Mouse (Mus musculus): ENCODE data around the gene Amdhd1.

Gene Amdhd1

DNA sequence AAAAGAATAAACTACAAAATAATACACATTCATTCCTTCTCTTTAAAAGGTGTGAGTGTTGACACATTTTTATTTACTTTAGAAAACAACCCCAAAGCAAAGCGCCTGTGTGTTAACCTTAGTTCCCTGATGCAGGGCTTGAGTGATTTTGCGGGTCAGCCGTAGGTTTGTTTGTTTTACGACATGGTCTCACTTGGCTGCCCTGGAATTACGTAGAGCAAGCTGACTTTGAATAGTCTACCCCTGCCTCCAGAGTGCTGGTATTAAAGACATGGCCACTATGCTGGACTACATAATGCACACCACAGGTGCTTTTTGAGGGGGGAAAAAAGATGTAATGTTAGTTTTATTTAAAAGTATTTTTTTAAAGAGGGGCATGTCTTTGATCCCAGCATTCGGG is 1.0 kb downstream of the Amdhd1 start:
- DNase-seq (ENCODE audit: low spot score): no peak

GRCm38 (mm10) chr10:93538287-93538686 is 1.5 kb downstream of the Amdhd1 start:
- no peak for DNase-seq (ENCODE audit: low spot score)

DNA sequence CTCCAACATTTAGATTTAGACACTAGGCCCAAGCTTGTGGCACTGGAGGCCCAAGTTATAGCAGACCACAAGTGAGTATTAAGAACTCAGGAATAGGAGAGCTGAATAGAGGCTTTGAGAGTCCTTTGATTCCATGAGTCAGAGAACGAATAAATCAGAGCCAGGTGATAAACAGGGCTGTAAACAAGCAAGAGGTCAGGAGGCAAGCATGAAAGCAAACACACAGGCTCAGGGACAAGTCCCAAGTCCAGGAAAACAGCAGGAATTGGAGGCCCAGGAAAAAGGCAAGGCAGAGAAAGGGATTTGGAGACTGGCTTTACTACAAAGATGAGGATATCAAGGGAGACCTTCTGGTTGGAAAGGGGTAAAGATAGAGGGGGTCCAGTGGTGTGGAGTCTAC is 14.5 kb downstream of the Amdhd1 start:
- DNase-seq (ENCODE audit: low spot score): no peak

- no peak for DNase-seq (ENCODE audit: low spot score)
These were observed 18.8 kb downstream of the Amdhd1 start for GRCm38 (mm10) chr10:93520994-93521393.

DNA sequence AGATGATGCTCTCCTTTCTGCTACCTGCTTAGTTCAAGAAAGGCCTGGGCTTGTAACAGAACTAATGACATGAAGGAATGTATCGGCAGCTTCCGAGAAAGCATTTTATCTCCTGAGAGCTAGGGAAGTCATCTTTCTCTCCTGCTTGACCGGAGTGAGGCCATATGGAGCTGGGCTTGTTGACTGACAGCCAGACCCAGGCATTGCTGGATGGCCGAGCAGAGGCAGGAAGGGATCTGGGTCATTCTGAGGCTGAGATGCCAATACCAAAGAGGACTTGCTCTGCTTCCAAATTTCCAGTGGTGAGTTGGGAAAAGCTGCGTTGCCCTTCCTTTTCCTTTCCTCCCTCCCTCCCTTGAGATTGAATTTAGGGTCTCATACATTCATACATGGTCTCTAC is 20.1 kb downstream of the Amdhd1 start:
- no peak for DNase-seq (ENCODE audit: low spot score)

DNA sequence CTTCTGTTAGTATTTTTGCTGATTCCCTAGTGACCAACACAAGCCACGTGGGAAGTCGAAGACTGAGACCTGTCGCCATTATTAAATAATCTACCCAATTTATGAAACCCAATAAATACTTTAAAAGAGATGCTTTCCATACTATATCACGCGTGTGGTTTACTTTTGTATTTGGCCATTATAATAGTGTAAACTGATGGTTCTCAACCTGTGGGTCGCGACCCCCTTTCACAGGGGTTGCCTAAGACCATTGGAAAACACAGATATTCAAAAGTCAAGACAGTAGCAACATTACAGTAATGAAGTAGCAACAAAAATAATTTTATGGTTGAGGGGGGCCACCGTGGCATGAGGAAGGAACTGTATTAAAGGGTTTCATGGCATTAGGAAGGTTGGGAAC is 20.7 kb downstream of the Amdhd1 start:
- no peak for DNase-seq (ENCODE audit: low spot score)

GRCm38 (mm10) chr10:93518620-93519019 is 21.2 kb downstream of the Amdhd1 start:
- DNase-seq (ENCODE audit: low spot score): no peak

DNA sequence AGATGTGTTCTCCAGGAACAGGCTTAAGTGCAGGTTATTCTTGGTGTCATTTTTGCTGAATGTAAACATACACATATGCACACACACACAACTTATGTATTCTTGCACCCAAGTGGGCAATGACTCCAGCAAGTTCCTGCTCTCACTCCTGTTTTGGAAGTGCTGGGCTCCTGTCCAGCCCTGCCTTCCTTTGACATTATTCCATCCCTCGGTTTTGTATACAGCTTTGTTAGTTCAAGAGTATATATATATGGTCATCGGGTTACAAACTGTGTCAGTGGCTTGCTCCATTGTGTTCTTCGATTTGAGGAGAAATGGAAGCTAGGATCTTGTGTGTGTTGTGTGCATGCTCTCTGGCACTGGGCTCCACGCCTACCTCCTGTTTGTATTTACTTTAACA is 21.6 kb downstream of the Amdhd1 start:
- DNase-seq (ENCODE audit: low spot score): no peak

DNA sequence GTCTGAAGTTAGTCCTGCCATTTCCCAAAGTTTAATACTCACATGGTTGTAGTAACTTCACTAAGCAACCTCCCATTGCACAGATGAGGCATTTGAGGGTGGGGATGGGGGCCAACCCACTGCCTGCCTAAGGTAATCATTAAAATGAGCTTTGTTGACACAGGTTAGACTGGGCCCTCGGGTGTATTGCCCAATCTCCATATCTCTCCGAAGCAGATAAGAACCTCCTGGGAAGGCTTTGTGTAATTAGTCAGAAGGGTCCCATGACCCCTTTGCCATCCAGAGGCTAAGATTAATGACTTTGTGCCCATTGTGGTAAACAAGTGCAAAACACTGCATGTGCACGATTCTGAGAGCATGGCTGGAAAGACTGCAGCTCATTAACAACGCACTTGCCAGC is 22.1 kb downstream of the Amdhd1 start:
- no peak for DNase-seq (ENCODE audit: low spot score)

DNA sequence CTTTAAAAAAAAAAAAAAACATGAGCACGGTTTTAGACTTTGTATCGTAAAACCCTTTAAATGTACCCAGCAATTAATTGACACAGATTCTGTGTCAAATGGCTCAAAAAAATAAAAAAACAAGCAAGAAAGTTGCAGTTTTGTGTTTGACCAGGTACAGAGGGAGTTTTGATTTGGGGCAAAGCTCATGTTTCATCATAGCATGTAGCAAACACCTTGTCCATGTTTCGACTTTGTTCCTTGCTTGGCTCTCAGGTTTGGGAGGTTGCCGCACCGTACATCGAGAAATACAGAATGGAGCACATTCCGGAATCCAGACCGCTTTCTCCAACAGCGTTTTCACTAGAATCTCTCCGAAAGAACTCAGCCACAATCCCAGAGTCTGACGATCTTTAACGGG is 23.9 kb downstream of the Amdhd1 start:
- DNase-seq (ENCODE audit: low spot score): no peak

DNA sequence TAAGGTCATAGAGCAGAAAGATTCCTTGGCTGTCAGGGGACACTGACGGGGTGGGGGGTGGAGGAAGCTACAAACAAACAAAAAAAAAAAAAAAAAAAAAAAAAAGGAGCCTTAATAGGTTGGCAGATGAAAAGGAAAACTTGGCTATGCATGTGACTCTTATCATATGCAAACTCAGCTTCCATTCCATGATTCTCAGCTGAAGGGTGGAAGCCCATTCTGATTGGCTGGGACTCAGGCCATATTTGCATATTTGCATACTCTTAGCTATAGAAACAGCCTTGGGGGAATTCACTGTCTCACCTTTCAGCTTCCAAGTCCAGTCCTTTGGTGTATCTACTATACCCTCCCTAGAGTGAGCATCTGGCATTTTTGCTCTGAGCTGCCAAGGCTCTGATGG is 24.4 kb downstream of the Amdhd1 start:
- no peak for DNase-seq (ENCODE audit: low spot score)

DNA sequence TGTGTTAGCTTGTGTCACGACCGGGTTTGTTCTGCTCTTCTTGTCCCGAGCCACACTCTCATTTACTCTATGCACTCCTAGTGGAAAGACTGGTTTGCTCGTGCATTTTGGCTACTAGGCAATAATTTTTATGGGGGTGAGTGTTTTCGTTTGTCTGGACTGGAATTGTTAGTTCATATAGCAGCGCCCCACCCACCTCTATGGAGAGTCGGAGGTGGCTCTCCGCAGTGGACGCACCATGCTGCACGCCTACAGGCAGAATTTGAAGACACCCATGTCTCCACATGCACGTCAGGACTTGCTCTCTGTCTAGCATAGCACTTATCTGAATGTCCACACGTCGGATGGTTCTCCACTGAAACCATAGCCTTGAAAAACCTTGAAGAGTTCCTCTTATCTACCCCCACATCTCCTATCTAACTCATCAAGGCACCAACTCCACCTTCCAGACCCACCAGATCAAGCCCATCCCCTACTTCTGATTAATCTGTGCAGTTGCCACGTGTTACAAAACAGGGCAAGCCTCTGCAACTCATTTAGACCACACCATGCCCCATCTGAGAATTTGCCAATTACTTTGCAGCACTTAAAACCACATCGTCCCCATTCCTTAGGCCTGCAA is 30.2 kb downstream of the Amdhd1 start:
- no peak for DNase-seq (ENCODE audit: low spot score)

- DNase-seq (ENCODE audit: low spot score): no peak
These were observed 31.4 kb downstream of the Amdhd1 start for GRCm38 (mm10) chr10:93508383-93508970.

DNA sequence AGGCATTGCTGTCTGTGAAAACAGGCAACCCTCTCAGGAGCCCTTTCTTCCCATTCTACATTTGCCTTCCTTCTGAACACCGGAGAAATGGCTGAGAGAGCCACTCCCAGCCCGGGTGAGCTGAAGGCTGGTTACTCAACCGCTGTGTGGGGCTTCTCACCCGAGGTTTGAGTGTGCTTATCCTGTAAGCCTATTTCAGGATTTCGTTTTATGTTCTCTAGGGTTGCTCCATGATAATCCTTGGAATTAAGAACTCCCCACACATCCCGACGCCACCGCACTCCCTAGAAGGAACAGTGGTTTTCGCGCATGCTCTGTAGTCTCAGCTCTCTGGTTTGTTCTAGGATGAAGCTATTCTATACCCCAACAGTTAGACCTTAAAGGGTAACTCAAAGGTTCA is 38.5 kb downstream of the Amdhd1 start:
- DNase-seq (ENCODE audit: low spot score): no peak

DNA sequence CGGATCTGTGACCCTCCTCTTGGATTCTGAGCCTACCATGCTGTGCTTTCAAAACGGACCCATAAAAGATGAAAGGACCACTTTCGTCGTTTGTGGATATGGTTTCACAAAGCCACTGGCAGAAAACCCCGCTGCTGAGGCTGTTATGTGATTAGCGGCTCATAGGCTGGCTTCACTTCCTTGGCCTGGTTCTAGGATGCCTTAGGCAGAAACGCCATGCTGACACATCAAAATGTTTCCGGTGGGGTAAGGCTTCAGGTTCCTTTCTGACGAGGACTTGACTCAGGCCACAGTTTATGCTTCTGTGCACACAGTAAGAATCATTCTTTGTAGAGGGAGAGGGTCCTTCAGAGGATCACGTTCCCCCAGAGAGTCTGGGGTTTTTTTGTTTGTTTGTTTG is 39.0 kb downstream of the Amdhd1 start:
- DNase-seq (ENCODE audit: low spot score): peak; percentile 4

GRCm38 (mm10) chr10:93490451-93490850 is 49.4 kb downstream of the Amdhd1 start:
- no peak for DNase-seq (ENCODE audit: low spot score)

- DNase-seq (ENCODE audit: low spot score): no peak
These were observed 51.0 kb downstream of the Amdhd1 start for GRCm38 (mm10) chr10:93488828-93489226.

DNA sequence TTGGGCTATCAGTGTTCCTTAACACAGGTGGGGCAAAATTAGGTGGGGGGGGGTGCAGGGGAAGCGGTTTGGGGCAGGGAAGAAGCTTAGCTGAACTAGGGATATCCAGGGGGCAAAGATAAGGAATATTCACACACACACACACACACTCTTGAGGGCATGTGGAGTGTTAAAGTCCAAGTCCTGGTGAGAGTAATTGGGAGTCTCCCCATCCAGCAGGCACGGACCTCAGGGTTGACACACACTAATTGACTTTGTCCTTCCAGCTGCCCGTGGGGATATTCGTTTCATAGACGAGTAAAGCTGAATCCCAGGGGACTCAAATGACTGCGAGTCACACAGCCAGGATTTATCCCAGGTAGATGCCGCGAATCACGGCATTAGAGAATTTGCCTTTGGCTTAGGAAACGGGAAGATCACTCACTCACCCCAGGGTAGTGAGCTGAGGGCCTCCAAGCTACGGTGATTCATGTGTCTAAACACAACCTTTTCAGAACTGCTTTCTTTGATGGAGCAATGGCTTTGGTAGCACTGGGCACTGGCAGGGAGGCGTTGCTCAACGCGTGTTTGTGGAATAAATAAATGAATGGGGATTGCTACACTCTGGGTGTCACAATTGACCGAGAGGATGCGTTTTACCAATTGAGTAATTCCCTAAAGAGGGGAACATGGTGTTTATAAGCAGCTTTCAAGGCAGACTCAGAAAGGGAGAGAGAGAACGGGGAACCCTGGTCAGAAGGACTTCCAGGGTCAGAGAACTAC is 51.6 kb downstream of the Amdhd1 start, which contains the start of gene Hal:
Gene Hal, plus strand, starts transcription at position 703 of the 762 bp plus-strand sequence.
- DNase-seq (ENCODE audit: low spot score): no peak

GRCm38 (mm10) chr10:93486622-93487021 is 53.2 kb downstream of the Amdhd1 start:
- DNase-seq (ENCODE audit: low spot score): no peak

DNA sequence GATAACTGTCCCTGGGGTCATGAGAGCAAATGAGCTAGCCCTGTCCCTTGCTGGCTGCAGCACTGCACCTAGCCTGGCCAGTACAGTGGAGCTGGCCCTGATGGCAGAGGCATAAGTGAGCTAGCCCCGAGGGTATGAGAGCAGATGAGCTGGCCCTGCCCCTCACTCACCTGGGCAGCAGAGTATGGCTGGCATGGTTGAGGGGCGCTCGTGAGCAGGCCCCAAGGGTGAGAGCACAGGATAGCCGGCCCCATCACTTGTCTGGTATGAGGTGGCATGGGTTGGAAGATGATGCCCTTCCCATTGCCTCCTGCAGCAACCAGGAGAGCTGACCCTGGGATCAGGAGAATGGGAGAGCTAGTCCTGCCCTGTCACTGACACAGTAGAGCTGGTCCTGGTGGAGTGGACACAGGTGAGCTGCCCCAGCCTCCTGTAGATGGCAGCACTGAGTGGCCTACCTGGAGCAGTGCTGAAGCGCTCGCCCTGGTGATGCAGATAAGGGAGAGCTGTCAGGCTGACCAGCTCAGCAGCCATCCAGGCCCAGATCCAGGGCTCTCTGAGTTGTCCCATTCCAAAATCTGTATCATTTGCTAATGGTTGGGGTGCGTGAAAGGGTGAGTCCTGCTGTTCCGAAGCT is 54.7 kb downstream of the Amdhd1 start:
- peak; percentile 34 for DNase-seq (ENCODE audit: low spot score)

- no peak for DNase-seq (ENCODE audit: low spot score)
These were observed 55.3 kb downstream of the Amdhd1 start for GRCm38 (mm10) chr10:93484511-93484910.

Data from T-cell, adult 2 months (primary cell).